Comparison of ENCODE assay signal across 16 mouse cellular contexts in genomic region chr1:193750929-193751328, GRCm38 (mm10).
A peak's percentile ranks its signal among the peaks of the same experiment; 100 is the strongest.
DNase-seq lines count a peak whose midpoint lies in the region; ATAC-seq and TF ChIP-seq lines count a peak whose summit lies in the region.
"Had no signal": no experiment of that assay in that cellular context is flagged by ENCODE, and none has a peak within 500 bp of the region (broad histone marks: within the 10 kb centered on the region; RNA-seq: fewer than 3 reads in every experiment).

No protein-coding gene starts in this region.

- no peak overlapping the region for H3K4me3 ChIP-seq in hindbrain, postnatal 0 days (ENCODE audit: low read length)
- no peak overlapping the region for H3K4me3 ChIP-seq in hindbrain, embryonic 12.5 days
- H3K4me3 ChIP-seq: hindbrain, embryonic 10.5 days; intestine, embryonic 15.5 days; kidney, embryonic 15.5 days; liver, embryonic 12.5 days; lung, embryonic 15.5 days; megakaryocyte, embryonic 14.5 days had no signal

- no peak for TF ChIP-seq CTCF in hindbrain, postnatal 0 days (IDR thresholded peaks at IDR 0.05; ENCODE audit: low read depth)

- no peaks in the 10 kb centered on the region for H3K27me3 ChIP-seq in hindbrain, postnatal 0 days (ENCODE audit: insufficient read depth, low read length)
- H3K27me3 ChIP-seq in hindbrain, embryonic 12.5 days: no peaks in the 10 kb centered on the region
- H3K27me3 ChIP-seq: intestine, embryonic 15.5 days; kidney, embryonic 15.5 days; liver, embryonic 12.5 days; lung, embryonic 15.5 days; megakaryocyte, embryonic 14.5 days had no signal

- ATAC-seq in hindbrain, postnatal 0 days: no peak
- no peak for ATAC-seq in hindbrain, embryonic 12.5 days (ENCODE audit: low FRiP score)
- ATAC-seq: intestine, embryonic 15.5 days; liver, embryonic 12.5 days had no signal

- no peak overlapping the region for H3K4me2 ChIP-seq in hindbrain, postnatal 0 days (ENCODE audit: low read depth, low read length)
- H3K4me2 ChIP-seq in hindbrain, embryonic 12.5 days (replicated peaks): no peak overlapping the region
- H3K4me2 ChIP-seq: intestine, embryonic 15.5 days; kidney, embryonic 15.5 days; liver, embryonic 12.5 days; lung, embryonic 15.5 days had no signal

- H3K9ac ChIP-seq in hindbrain, postnatal 0 days (replicated peaks; ENCODE audit: low read length): no peak overlapping the region
- H3K9ac ChIP-seq in hindbrain, embryonic 12.5 days: no peak overlapping the region
- H3K9ac ChIP-seq: intestine, embryonic 15.5 days; kidney, embryonic 15.5 days; liver, embryonic 12.5 days; lung, embryonic 15.5 days had no signal

- H3K9me3 ChIP-seq in hindbrain, postnatal 0 days (ENCODE audit: low read length): no peaks in the 10 kb centered on the region
- H3K9me3 ChIP-seq in hindbrain, embryonic 12.5 days (replicated peaks): no peaks in the 10 kb centered on the region
- H3K9me3 ChIP-seq: hindbrain, embryonic 10.5 days; intestine, embryonic 15.5 days; kidney, embryonic 15.5 days; liver, embryonic 12.5 days; lung, embryonic 15.5 days; megakaryocyte, embryonic 14.5 days had no signal

- DNase-seq in hindbrain, postnatal 0 days (ENCODE audit: low spot score): peak; percentile 30
- DNase-seq in 3134 (ENCODE audit: extremely low read depth, insufficient read length, low spot score) (peak; percentile 61), adipocyte (ENCODE audit: low spot score) (peak; percentile 9)
- peak; percentile 24 to 49 for DNase-seq in cerebellum, postnatal 14 days
- no peak for DNase-seq in kidney, postnatal 36 days
- DNase-seq in layer of hippocampus, adult 18-20 months (ENCODE audit: low spot score in 2 of 2): no peak
- DNase-seq: gastrocnemius, postnatal 14 days; layer of hippocampus, postnatal 36 days; thymus, adult 18-20 months had no signal

- H3K36me3 ChIP-seq in hindbrain, postnatal 0 days (ENCODE audit: insufficient read depth, low read length): no peaks in the 10 kb centered on the region
- H3K36me3 ChIP-seq in hindbrain, embryonic 12.5 days: no peaks in the 10 kb centered on the region
- H3K36me3 ChIP-seq: hindbrain, embryonic 10.5 days; intestine, embryonic 15.5 days; kidney, embryonic 15.5 days; liver, embryonic 12.5 days; lung, embryonic 15.5 days had no signal

- WGBS in hindbrain, postnatal 0 days: 54% methylated on average over 4 of the region's 4 CpGs
- WGBS in hindbrain, embryonic 12.5 days: 74% methylated on average over 4 of the region's 4 CpGs

- no peak overlapping the region for H3K27ac ChIP-seq in hindbrain, postnatal 0 days
- H3K27ac ChIP-seq in hindbrain, embryonic 12.5 days: no peak overlapping the region
- H3K27ac ChIP-seq: hindbrain, embryonic 10.5 days; intestine, embryonic 15.5 days; kidney, embryonic 15.5 days; liver, embryonic 12.5 days; lung, embryonic 15.5 days had no signal

- 0 out of 2 replicates have a peak, but pooled peaks cover 6% of the 10 kb centered on the region for H3K4me1 ChIP-seq in hindbrain, postnatal 0 days (ENCODE audit: insufficient read depth, low read length)
- peaks cover 11% of the 10 kb centered on the region for H3K4me1 ChIP-seq in hindbrain, embryonic 12.5 days
- H3K4me1 ChIP-seq: intestine, embryonic 15.5 days; kidney, embryonic 15.5 days; liver, embryonic 12.5 days; lung, embryonic 15.5 days; megakaryocyte, embryonic 14.5 days had no signal

Comparison
In these comparisons a context has a peak if more than half of its experiments do, and no peak if none do; other contexts are left out.
1. DNase-seq: peak in hindbrain, postnatal 0 days (single experiment), 3134 (single experiment), adipocyte (single experiment) and cerebellum, postnatal 14 days (2 of 2); none in kidney, postnatal 36 days (0 of 2) and layer of hippocampus, adult 18-20 months (0 of 2).